Mouse (Mus musculus): ENCODE measurements around the gene Ddhd1.
A peak's percentile ranks its signal among the peaks of the same experiment; 100 is the strongest.

DNA sequence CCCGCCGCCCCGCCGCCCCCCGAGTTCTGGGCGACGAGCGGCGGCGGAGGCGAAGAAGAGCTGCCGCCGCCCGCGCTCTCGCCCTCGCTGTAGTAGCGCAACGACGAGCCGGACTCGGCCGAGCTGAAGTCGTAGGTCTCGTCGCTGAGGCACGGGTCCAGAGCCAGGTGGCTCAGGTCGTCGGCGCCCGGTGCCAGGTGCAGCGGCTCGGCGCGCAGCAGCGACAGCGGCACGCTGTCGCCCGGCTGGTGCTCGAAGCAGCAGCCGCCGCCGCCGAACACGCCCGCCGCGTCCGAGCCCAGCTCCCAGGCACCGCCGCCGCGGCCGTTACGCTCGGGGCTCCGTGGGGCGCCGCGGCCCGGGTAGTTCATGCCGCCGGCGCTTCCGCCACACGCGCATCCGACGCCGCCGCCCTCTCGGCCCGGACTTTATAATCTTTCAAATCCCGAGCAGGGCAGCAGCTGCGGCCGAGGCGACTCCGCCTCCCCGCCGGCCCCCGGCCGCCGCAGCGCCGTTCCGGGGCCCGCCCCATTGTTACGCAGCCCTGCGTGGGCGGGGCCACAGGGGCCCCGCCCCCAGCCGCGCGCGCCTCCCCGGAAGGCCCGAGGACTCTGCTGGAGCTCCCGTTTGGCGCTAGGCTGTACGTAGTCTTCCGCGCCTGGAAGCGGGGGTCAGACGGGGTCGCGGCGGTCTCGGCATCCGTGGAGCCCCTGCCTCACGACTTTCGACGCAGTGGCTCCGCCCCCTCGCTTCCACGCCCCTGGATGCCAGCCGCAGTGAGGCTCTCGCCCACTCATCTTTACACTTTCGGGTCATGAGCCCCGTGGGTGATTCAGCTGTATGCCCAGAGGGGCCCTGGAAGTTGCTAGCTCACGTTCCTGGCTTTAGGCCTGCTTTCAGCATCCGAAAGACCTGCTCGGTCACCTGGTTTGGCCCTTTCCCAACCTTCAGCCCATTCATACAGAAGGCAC, at the start of gene Ddhd1:
- peak; percentile 91 for TF ChIP-seq POLR2A (IDR thresholded peaks at IDR 0.05; ENCODE audit: insufficient read length, low read depth)
- no peak for TF ChIP-seq MAX (IDR thresholded peaks at IDR 0.05; ENCODE audit: low read depth)

Data from myocyte (in vitro differentiated cells).